Mouse (Mus musculus) WW6 (cell line): ENCODE results near the gene Asb8.

ENCODE experiments used
- DNase-seq: peaks from one replicate; pipeline ENCODE4 v3.0.0-alpha.2; 2013; ENCODE audit warnings: low read depth, low spot score

Asb8 gene

GRCm38 (mm10) chr15:98165525-98165924, at the start of gene Asb8:
Gene Asb8 (minus strand): TSS chr15:98165625.
- DNase-seq, result no peak

- DNase-seq, result no peak
Observed at GRCm38 (mm10) chr15:98214130-98214529, 48.7 kb upstream of the Asb8 start.

GRCm38 (mm10) chr15:98213336-98213870, 48.0 kb upstream of the Asb8 start:
- no peak for DNase-seq

- no peak for DNase-seq
Observed at GRCm38 (mm10) chr15:98209676-98210075, 44.3 kb upstream of the Asb8 start.

GRCm38 (mm10) chr15:98195442-98195841, 30.0 kb upstream of the Asb8 start, which contains the start of gene Olfr288:
Gene Olfr288 (minus strand): TSS chr15:98195542.
- DNase-seq, result no peak

GRCm38 (mm10) chr15:98184456-98184855, 19.0 kb upstream of the Asb8 start:
- DNase-seq, result no peak

- DNase-seq, result no peak
Observed at GRCm38 (mm10) chr15:98181856-98182570, 16.6 kb upstream of the Asb8 start.

- peak; percentile 84 for DNase-seq
Observed at GRCm38 (mm10) chr15:98181132-98181711, 15.8 kb upstream of the Asb8 start.

- DNase-seq, result no peak
Observed at GRCm38 (mm10) chr15:98180567-98181131, 15.2 kb upstream of the Asb8 start.

- DNase-seq, result no peak
Observed at GRCm38 (mm10) chr15:98177320-98177719, 11.9 kb upstream of the Asb8 start.

- DNase-seq, result no peak
Observed at GRCm38 (mm10) chr15:98173821-98174220, 8.4 kb upstream of the Asb8 start.

GRCm38 (mm10) chr15:98172113-98172512, 6.7 kb upstream of the Asb8 start:
- DNase-seq, result no peak

- DNase-seq, result no peak
Observed at GRCm38 (mm10) chr15:98170917-98171316, 5.5 kb upstream of the Asb8 start.

- no peak for DNase-seq
Observed at GRCm38 (mm10) chr15:98170365-98170764, 4.9 kb upstream of the Asb8 start.

GRCm38 (mm10) chr15:98168622-98169004, 3.2 kb upstream of the Asb8 start:
- no peak for DNase-seq

- DNase-seq, result peak; percentile 83
Observed at GRCm38 (mm10) chr15:98167645-98168621, 2.5 kb upstream of the Asb8 start.

GRCm38 (mm10) chr15:98166963-98167644, 1.7 kb upstream of the Asb8 start, which contains the start of gene Ccdc184:
Gene Ccdc184 (plus strand): TSS chr15:98167158.
- no peak for DNase-seq

GRCm38 (mm10) chr15:98162561-98162960, 2.9 kb downstream of the Asb8 start:
- DNase-seq, result no peak

- DNase-seq, result no peak
Observed at GRCm38 (mm10) chr15:98161026-98161805, 4.2 kb downstream of the Asb8 start.

GRCm38 (mm10) chr15:98157253-98157652, 8.2 kb downstream of the Asb8 start:
- no peak for DNase-seq
